Mouse (Mus musculus) midbrain, embryonic 15.5 days (tissue): ENCODE results near the gene Gsc2. TPM values are rescaled to one million over a fixed set of nuclear protein-coding genes. Genes with fewer than 3 reads are reported as not detected.

ENCODE experiments used
- ATAC-seq: fragments of 200-750 bp; cut with Nextera tagmentation; replicated peaks from 2 replicates; pipeline ENCODE4 v1.8.0; 2017; ENCODE audit warnings: moderate TSS enrichment
- H3K27ac ChIP-seq: fragments of 300-500 bp; sonication (generic); 2 replicates; pipeline ENCODE4 v1.5.1; 2015; ENCODE audit warnings: mild to moderate bottlenecking, inconsistent platforms
- H3K27me3 ChIP-seq: fragments of 300-500 bp; sonication (generic); replicated peaks from 2 replicates; pipeline ENCODE4 v1.6.1; 2015; ENCODE audit warnings: inconsistent platforms
- H3K36me3 ChIP-seq: fragments of 300-500 bp; sonication (generic); replicated peaks from 2 replicates; pipeline ENCODE4 v1.6.1; 2015; ENCODE audit warnings: inconsistent platforms
- H3K4me1 ChIP-seq: fragments of 300-500 bp; sonication (generic); 2 replicates; pipeline ENCODE4 v1.6.1; 2015; ENCODE audit warnings: inconsistent platforms
- H3K4me2 ChIP-seq: fragments of 300-500 bp; sonication (generic); 2 replicates; pipeline ENCODE4 v1.6.1; 2015; ENCODE audit warnings: inconsistent platforms, mild to moderate bottlenecking, moderate library complexity
- H3K4me3 ChIP-seq: fragments of 300-500 bp; sonication (generic); 2 replicates; pipeline ENCODE4 v1.5.1; 2015; ENCODE audit warnings: mild to moderate bottlenecking, inconsistent platforms
- H3K9ac ChIP-seq: fragments of 300-500 bp; sonication (generic); 2 replicates; pipeline ENCODE4 v1.6.1; 2015; ENCODE audit warnings: mild to moderate bottlenecking, inconsistent platforms
- H3K9me3 ChIP-seq: fragments of 300-500 bp; sonication (generic); 2 replicates; pipeline ENCODE4 v1.6.1; 2016; ENCODE audit warnings: inconsistent platforms
- WGBS: fragments of 180-500 bp; shearing (Covaris S2); methylation state at CpG from one replicate; pipeline ENCODE4 v1.1.7; 2015; ENCODE audit warnings: mixed read lengths; 5-methylcytosine and 5-hydroxymethylcytosine counted together
- polyA plus RNA-seq: library from polyadenylated mRNA; unstranded; fragments of >200 nt; fragmentation: Nextera tagmentation; extraction: Ambion mirVana; gene quantifications from 2 replicates; pipeline ENCODE4 v1.2.1, GENCODE M21; 2015

Gsc2 gene
- polyA plus RNA-seq, 1 experiment from 2014 or later: 1.1 TPM

DNA sequence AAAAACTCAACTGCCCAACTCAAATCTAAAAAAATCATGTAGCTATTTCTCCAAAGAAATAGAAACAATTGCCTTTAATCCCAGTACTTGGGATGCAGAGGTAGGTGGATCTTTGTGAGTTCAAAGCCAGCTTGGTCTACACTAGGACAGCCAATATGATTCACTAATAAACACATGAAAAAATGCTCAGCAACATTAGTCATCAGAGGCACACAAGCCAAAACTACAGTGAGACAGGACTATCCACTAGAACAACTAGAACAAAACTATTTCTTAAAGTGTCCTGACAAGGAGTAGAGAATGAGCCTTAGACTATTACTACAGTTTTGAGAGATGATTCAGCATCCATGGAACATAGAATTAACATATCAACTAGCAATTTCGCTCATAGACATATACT lies 38.8 kb downstream of the Gsc2 start:
- Histone ChIP-seq H3K27ac (no peak overlapping the region), H3K4me3 (no peak overlapping the region), H3K27me3 (no peaks in the 10 kb centered on the region), H3K9me3 (no peaks in the 10 kb centered on the region), H3K36me3 (peaks cover 9% of the 10 kb centered on the region; the same call in 1 of the 2 replicates), H3K4me2 (no peak overlapping the region), H3K4me1 (0 out of 2 replicates have a peak, but pooled peaks cover 3% of the 10 kb centered on the region), H3K9ac (no peak overlapping the region)
- no peak for ATAC-seq
- WGBS: 95% methylated on average over 1 of the region's 1 CpGs

DNA sequence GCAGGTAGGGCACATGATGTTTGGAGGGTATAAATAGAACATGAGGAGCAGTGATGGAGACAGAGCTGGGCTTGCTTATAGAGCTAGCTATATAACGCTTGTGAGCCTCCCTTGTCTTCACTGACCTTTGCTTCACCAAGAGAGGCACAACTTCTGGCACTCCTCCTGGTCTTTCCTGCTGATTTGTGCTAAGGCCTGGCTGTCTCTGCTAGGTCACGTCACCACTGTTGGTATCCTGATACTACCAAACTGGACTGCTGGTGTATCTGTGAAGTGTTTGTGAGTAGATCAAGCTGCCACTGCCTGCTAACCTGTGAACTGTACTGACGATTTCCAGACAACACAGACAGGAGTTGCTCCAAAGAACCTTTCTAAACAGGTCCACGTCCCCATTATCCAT lies 39.7 kb downstream of the Gsc2 start:
- Histone ChIP-seq H3K4me2 (no peak overlapping the region), H3K4me1 (0 out of 2 replicates have a peak, but pooled peaks cover 3% of the 10 kb centered on the region), H3K27ac (no peak overlapping the region), H3K4me3 (no peak overlapping the region), H3K27me3 (no peaks in the 10 kb centered on the region), H3K36me3 (peaks cover 9% of the 10 kb centered on the region; the same call in 1 of the 2 replicates), H3K9me3 (no peaks in the 10 kb centered on the region), H3K9ac (no peak overlapping the region)
- ATAC-seq: no peak
- 89% methylated on average over 4 of the region's 4 CpGs for WGBS

DNA sequence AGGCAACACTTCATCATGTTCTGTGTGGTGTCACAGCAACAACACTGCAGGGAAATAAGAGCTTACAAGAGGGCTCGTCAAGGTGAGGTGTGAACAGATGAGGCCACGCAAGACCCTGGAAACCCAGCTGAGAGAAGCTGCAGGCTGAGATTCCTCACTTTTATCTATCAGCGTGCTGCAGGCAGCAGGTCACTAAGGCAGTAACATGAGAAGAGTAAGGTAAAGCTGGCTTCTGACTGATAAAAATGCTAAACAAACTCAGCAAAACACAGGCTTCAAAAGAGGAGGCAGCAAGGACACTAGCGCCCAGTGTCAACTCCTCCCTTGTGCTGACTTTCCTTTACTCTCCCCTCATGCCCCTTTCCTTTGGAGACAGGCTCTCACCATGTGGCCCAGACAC lies 41.9 kb downstream of the Gsc2 start:
- Histone ChIP-seq H3K4me3 (no peak overlapping the region), H3K4me2 (no peak overlapping the region), H3K27me3 (no peaks in the 10 kb centered on the region), H3K9me3 (no peaks in the 10 kb centered on the region), H3K27ac (no peak overlapping the region), H3K36me3 (peaks cover 9% of the 10 kb centered on the region; the same call in 1 of the 2 replicates), H3K9ac (no peak overlapping the region), H3K4me1 (no peaks in the 10 kb centered on the region)
- WGBS: 81% methylated on average over 4 of the region's 4 CpGs
- no peak for ATAC-seq

DNA sequence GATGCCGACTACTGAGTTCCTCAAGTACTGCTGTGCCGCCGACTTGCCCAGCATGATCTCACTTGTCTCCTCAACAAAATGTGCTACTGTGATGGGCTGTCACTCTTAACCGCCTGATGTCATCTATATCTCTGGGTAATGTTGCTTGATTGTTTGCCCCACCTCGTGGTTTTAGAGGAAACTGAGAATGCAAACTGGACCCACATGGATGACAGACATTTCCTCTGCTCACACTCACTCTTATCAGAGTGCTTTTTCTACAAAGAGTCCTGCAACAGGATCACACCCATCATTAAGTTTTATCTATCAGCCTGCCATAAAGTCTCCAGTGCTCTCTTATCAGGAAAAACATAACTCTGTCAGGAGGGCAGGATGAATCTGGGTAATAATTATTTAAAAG lies 43.6 kb downstream of the Gsc2 start:
- H3K4me2 ChIP-seq: no peak overlapping the region
- no peak for ATAC-seq
- no peaks in the 10 kb centered on the region for H3K27me3 ChIP-seq
- H3K9me3 ChIP-seq: no peaks in the 10 kb centered on the region
- H3K4me1 ChIP-seq: no peaks in the 10 kb centered on the region
- H3K9ac ChIP-seq: no peak overlapping the region
- 92% methylated on average over 5 of the region's 5 CpGs for WGBS
- H3K36me3 ChIP-seq: peaks cover 9% of the 10 kb centered on the region; the same call in 1 of the 2 replicates
- H3K4me3 ChIP-seq: no peak overlapping the region
- no peak overlapping the region for H3K27ac ChIP-seq

DNA sequence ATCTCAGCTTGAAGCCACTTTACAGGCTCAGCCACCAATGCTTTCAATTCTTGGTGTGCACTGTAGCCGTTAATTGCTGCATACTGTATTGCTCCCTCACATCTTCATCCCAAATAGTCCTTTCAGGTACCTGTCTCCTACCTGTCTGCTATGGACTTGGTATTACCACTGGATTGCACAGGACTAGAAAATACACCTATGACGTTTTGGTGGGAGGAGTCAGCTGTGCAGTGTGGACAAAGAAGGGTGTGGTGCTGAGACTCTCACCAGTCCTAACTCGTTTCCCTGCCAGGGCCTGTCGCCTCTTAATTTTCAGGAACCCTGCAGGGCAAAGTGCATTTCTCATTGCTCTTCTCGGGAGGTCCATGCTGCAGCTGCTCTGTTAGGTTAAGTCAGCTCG lies 49.1 kb downstream of the Gsc2 start:
- Histone ChIP-seq H3K27ac (no peak overlapping the region), H3K4me2 (no peak overlapping the region), H3K9me3 (no peaks in the 10 kb centered on the region), H3K4me1 (peaks cover 5% of the 10 kb centered on the region; the same call in 1 of the 2 replicates), H3K27me3 (no peaks in the 10 kb centered on the region), H3K4me3 (no peak overlapping the region), H3K36me3 (no peaks in the 10 kb centered on the region; the same call in 1 of the 2 replicates), H3K9ac (no peak overlapping the region)
- no peak for ATAC-seq
- WGBS: 81% methylated on average over 6 of the region's 6 CpGs

DNA sequence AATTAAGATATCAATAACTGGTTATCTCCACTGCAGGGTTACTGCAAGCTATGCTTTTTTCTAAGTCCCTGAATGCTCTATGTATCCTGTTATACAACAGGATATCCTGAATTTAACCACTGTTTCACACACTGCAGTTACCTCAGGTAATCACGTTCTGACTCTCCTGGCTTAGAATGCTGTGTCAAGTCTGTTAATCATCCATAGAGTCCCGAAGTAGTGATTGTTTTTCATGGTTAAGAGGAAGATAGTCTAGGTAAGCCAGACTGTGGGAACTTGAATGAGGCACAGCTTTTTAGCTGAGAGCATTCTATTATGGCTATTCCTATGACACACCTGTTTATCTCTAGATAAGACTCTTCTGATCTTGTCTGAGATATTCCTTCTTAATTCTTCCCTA lies 49.6 kb downstream of the Gsc2 start:
- Histone ChIP-seq H3K9me3 (no peaks in the 10 kb centered on the region), H3K4me3 (no peak overlapping the region), H3K4me1 (peaks cover 5% of the 10 kb centered on the region; the same call in 1 of the 2 replicates), H3K27ac (no peak overlapping the region), H3K27me3 (no peaks in the 10 kb centered on the region), H3K9ac (no peak overlapping the region), H3K36me3 (no peaks in the 10 kb centered on the region; the same call in 1 of the 2 replicates), H3K4me2 (no peak overlapping the region)
- no peak for ATAC-seq
- WGBS: 89% methylated on average over 2 of the region's 2 CpGs

Other genes starting within 250 kb of the Gsc2 start
- 53.2 and 59.4 TPM in 2 replicates for gene Med15, start 182.2 kb downstream of the Gsc2 start, polyA plus RNA-seq
- 93.2 and 93.4 TPM in 2 replicates for gene Klhl22, start 155.4 kb downstream of the Gsc2 start, polyA plus RNA-seq
- gene Scarf2, start 117.8 kb downstream of the Gsc2 start, polyA plus RNA-seq: 1.7 and 2.6 TPM in 2 replicates
- gene B830017H08Rik, start 81.9 kb downstream of the Gsc2 start, polyA plus RNA-seq: 3.5 and 4.9 TPM in 2 replicates
- gene Car15, start 76.7 kb downstream of the Gsc2 start, polyA plus RNA-seq: 3.9 and 5.2 TPM in 2 replicates
- gene Gm20518, start 23.4 kb downstream of the Gsc2 start, polyA plus RNA-seq: 0.53 and 0.68 TPM in 2 replicates
- not detected in 2 replicates for gene Tssk1, start 20.8 kb downstream of the Gsc2 start, polyA plus RNA-seq
- gene Dgcr2, start 16.5 kb downstream of the Gsc2 start, polyA plus RNA-seq: 119 and 120 TPM in 2 replicates
- 0.11 TPM in 1 of 2 replicates, not detected in the other for gene Tssk2, start 16.4 kb downstream of the Gsc2 start, polyA plus RNA-seq
- 51.7 and 57.1 TPM in 2 replicates for gene Ess2, start 3.7 kb downstream of the Gsc2 start, polyA plus RNA-seq
- 169 and 179 TPM in 2 replicates for gene Slc25a1, start 13.2 kb upstream of the Gsc2 start, polyA plus RNA-seq
- gene Vpreb2, start 65.4 kb upstream of the Gsc2 start, polyA plus RNA-seq: not detected in 2 replicates
- 160 and 171 TPM in 2 replicates for gene Dgcr6, start 137.8 kb upstream of the Gsc2 start, polyA plus RNA-seq
- 3.7 and 5.0 TPM in 2 replicates for gene Prodh, start 175.1 kb upstream of the Gsc2 start, polyA plus RNA-seq
- gene Rtn4r, start 212.6 kb upstream of the Gsc2 start, polyA plus RNA-seq: 25.0 and 27.2 TPM in 2 replicates